In genomic region chr13:90051735-90052134, GRCm38 (mm10) we compare ENCODE assay signal across 14 mouse cellular contexts. TPM values are rescaled to one million over a fixed set of nuclear protein-coding genes. Genes with fewer than 3 reads are reported as not detected.
DNase-seq lines count a peak whose midpoint lies in the region; ATAC-seq and TF ChIP-seq lines count a peak whose summit lies in the region.
"Had no signal": no experiment of that assay in that cellular context is flagged by ENCODE, and none has a peak within 500 bp of the region (broad histone marks: within the 10 kb centered on the region; RNA-seq: fewer than 3 reads in every experiment).

No protein-coding gene starts in this region.

- no peaks in the 10 kb centered on the region for H3K4me1 ChIP-seq in kidney, embryonic 16.5 days (ENCODE audit: insufficient read depth, low read length)
- H3K4me1 ChIP-seq: limb, embryonic 10.5 days; stomach, embryonic 15.5 days had no signal

- H3K9ac ChIP-seq in kidney, embryonic 16.5 days (replicated peaks; ENCODE audit: low read length): no peak overlapping the region
- H3K9ac ChIP-seq: hindbrain, embryonic 14.5 days; stomach, embryonic 15.5 days had no signal

- WGBS in kidney, embryonic 16.5 days: 78% methylated on average over 6 of the region's 6 CpGs

- no peak overlapping the region for H3K4me2 ChIP-seq in kidney, embryonic 16.5 days (replicated peaks; ENCODE audit: low read depth, low read length)
- H3K4me2 ChIP-seq: hindbrain, embryonic 14.5 days; stomach, embryonic 15.5 days had no signal

- no peaks in the 10 kb centered on the region for H3K27me3 ChIP-seq in kidney, embryonic 16.5 days (ENCODE audit: insufficient read depth, low read length)
- H3K27me3 ChIP-seq: stomach, embryonic 15.5 days had no signal

- H3K27ac ChIP-seq in layer of hippocampus, adult 2 months: no peak overlapping the region
- H3K27ac ChIP-seq in kidney, embryonic 16.5 days (ENCODE audit: low read length): no peak overlapping the region
- H3K27ac ChIP-seq: hindbrain, embryonic 14.5 days; limb, embryonic 10.5 days; macrophage; stomach, embryonic 15.5 days had no signal

- no peaks in the 10 kb centered on the region for H3K9me3 ChIP-seq in kidney, embryonic 16.5 days (ENCODE audit: low read length)
- H3K9me3 ChIP-seq: limb, embryonic 10.5 days; stomach, embryonic 15.5 days had no signal

- ATAC-seq in CD4-positive, CD25-positive, alpha-beta regulatory T cell, adult 4 months: peak; percentile 57
- no peak for ATAC-seq in kidney, embryonic 16.5 days (ENCODE audit: low FRiP score, low TSS enrichment)
- ATAC-seq: forebrain, embryonic 14.5 days had no signal

- no peak overlapping the region for H3K4me3 ChIP-seq in layer of hippocampus, adult 2 months
- no peak overlapping the region for H3K4me3 ChIP-seq in kidney, embryonic 16.5 days (ENCODE audit: low read length)
- H3K4me3 ChIP-seq: limb, embryonic 10.5 days; stomach, embryonic 15.5 days had no signal

- peak; percentile 38 for TF ChIP-seq CTCF in layer of hippocampus, adult 2 months (conservative IDR thresholded peaks at IDR 0.05)

- no peak for DNase-seq in layer of hippocampus, adult 2 months (ENCODE audit: low spot score in 2 of 2)
- DNase-seq in layer of hippocampus, adult 9-10 months (ENCODE audit: low spot score): no peak
- DNase-seq in 3134 (ENCODE audit: extremely low read depth, insufficient read length, low spot score): peak; percentile 9
- DNase-seq in embryo, embryonic 10 days (ENCODE audit: low spot score): peak; percentile 35
- no peak for DNase-seq in adrenal gland, postnatal 36 days
- DNase-seq in layer of hippocampus, postnatal 10 days (ENCODE audit: low spot score in 2 of 2): no peak
- DNase-seq: kidney, postnatal 4 days had no signal

- no peaks in the 10 kb centered on the region for H3K36me3 ChIP-seq in kidney, embryonic 16.5 days (ENCODE audit: insufficient read depth, low read length)
- H3K36me3 ChIP-seq: limb, embryonic 10.5 days; stomach, embryonic 15.5 days had no signal

RNA-seq across cellular contexts. Expression of gene Tmem167, which starts 37.2 kb away (rescaled TPM):
- total RNA-seq in layer of hippocampus, adult 2 months (2021): 10 to 100 TPM; 22.8 to 23.0 TPM
- 10 to 100 TPM; 41.2 to 63.5 TPM for polyA plus RNA-seq in CD4-positive, CD25-positive, alpha-beta regulatory T cell, adult 4 months (2017; shearing (Covaris generic))
- 10 to 100 TPM; 18.4 to 19.2 TPM for total RNA-seq in adrenal gland, postnatal 36 days (2021)
- polyA plus RNA-seq in kidney, embryonic 16.5 days (2015; fragmentation: Nextera tagmentation; extraction: Ambion mirVana): 60.9 and 64.7 TPM in 2 replicates
- total RNA-seq in layer of hippocampus, postnatal 10 days (2021): 10 to 100 TPM; 29.4 to 29.8 TPM

RNA-seq across cellular contexts. Expression of gene Xrcc4, which starts 37.7 kb away (rescaled TPM):
- 10 to 100 TPM; 13.2 to 17.1 TPM for total RNA-seq in layer of hippocampus, adult 2 months (2021)
- polyA plus RNA-seq in CD4-positive, CD25-positive, alpha-beta regulatory T cell, adult 4 months (2017; shearing (Covaris generic)): 10 to 100 TPM; 19.0 to 30.4 TPM
- total RNA-seq in adrenal gland, postnatal 36 days (2021): 10 to 100 TPM; 14.1 to 14.8 TPM
- polyA plus RNA-seq in kidney, embryonic 16.5 days (2015; fragmentation: Nextera tagmentation; extraction: Ambion mirVana): 14.7 and 15.1 TPM in 2 replicates
- total RNA-seq in layer of hippocampus, postnatal 10 days (2021): 10 to 100 TPM; 15.0 to 15.7 TPM

Comparison
In these comparisons a context has a peak if more than half of its experiments do, and no peak if none do; other contexts are left out.
1. DNase-seq: peak in 3134 (single experiment) and embryo, embryonic 10 days (single experiment); none in layer of hippocampus, adult 2 months (0 of 2), layer of hippocampus, adult 9-10 months (single experiment), adrenal gland, postnatal 36 days (0 of 2) and layer of hippocampus, postnatal 10 days (0 of 2).